Mouse (Mus musculus): ENCODE measurements around the gene Tex48.

Tex48 gene

DNA sequence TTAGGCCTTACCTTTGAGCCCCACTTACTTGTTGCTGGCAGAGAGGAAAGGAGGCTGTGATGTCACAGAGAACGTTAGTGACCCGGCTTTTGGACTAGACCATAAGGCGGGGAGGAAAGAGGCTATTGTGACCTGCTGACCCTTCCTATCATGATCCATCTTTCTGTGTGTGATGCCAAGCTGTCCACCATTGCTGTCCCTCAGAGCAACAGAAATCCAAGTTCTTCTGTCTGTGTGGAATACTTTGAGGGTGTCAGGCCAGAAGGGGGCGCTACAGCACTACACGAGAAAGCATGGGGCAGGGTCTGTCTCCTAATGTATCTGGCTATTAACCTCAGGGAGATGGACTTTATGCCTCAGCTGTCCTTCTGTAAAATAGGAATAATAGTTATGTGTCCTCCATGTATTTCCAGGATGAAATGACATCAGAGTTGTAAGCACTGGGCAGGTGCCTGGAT, at the start of gene Tex48:
Gene Tex48 (minus strand): TSS at position 51 of the 458 bp plus-strand sequence.
- DNase-seq (ENCODE audit: low read depth, low spot score) = peak; percentile 17

DNA sequence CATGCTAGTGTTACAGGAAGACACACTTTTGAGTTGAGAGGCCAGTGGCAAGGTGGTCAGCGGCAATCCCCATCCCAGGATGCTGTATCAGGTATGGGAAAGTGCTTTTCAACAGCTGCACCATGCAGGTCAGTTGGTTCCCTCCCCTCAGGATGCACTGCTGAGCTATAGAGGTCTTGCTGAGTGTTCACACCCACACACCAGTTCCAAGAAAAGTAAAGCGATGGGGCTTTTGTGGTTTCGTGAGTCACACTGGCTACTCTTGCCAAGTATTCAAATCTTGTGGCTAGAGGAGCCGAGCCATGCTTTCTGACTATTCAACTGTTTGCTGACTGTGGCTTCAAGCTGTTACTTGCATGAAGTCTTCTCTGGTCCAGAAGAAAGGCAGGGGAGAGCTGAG, 46.0 kb upstream of the Tex48 start:
- DNase-seq (ENCODE audit: low read depth, low spot score) = no peak

DNA sequence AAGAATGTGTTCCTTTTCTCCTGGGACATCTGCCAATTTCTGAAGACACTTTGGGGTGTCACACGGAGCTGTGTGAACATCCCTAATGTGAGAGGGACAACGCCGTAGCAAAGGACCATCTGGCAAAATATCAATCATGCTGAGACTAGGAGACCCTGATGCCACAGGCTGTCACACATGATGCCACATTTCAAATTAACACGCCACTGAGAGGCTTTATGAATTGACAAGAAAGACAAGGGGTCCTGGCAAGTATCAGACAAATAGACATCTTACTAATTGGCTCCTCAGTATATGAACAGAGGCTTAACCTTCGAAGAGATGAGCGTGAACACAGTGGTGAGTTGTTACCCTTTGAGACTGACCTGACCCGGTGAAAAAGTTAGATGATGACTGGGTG, 43.5 kb upstream of the Tex48 start:
- no peak for DNase-seq (ENCODE audit: low read depth, low spot score)

DNA sequence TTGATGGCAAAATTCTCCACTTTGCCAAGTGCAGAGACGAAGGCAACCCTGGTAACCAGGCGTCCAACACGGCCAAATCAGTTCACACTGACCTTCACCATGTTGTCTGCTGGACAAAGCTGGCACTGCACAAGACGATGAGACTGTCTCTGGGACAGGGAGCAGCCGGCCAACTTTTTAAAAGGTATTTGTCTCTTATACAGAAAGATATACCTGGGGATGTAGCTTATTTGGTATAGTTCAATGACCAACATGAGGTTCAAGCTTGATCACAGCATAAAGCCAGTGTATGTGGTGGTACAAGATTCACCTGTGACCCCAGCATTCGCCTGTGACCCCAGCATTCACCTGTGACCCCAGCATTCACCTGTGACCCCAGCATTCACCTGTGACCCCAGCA, 41.1 kb upstream of the Tex48 start, which contains the start of gene Gm11214:
Gene Gm11214 (minus strand): TSS at position 101 of the 400 bp plus-strand sequence.
- no peak for DNase-seq (ENCODE audit: low read depth, low spot score)

DNA sequence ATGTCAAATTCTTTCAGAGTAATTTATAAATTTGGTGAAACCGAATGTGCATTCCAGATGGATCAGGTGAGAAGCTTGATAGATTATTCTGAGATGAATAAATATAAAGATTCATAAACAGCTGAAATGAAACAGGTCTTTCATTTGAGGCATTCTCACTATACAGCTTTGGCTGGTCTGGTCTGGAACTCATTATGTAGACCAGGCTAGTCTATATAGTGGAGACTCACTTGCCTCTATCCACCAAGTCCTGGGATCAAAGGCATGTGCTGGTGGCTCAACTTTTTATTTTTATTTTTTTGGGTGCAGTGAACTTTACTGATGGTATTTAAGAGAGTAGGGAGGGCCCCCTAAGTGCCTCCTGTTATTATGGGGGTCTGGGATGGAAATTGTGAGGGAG, 39.6 kb upstream of the Tex48 start:
- no peak for DNase-seq (ENCODE audit: low read depth, low spot score)

DNA sequence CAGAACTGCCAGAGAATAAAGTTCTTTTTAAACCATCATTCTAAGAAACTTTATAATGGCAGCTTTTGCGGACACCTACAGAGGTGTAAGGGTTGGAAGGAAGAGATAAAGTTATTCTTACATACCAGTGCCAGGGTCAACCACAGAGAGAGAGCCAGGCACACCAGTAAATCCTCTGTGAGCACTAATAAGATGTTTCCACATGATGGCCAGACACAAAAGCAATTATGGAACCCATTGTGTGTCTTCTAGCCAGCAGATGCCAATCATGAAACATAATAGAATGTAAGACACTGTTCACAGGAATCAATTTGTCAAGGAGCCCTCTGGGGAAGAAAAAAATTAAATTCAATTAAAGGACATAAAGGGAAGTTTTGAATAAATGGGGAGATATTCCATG, 39.2 kb upstream of the Tex48 start:
- DNase-seq (ENCODE audit: low read depth, low spot score) = no peak

DNA sequence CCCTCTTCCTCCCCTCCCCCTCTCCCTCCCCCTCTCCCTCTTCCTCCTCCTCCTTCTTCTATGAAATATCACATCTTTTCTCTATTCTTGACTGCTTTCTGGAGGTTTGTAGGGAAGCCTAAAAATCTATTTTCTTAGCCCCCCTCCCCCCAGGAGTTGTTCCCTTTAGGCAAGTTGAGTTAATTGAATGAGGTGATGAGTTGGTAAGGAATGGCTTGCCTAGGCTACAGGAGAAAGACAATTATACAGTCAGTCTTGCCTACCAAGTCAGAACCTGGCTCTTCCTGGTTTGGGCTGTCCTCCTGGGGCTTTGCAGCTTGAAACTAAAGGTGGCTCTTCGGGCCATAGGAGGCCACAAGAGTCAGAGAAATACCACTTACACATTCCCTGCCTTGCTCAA, 37.5 kb upstream of the Tex48 start:
- no peak for DNase-seq (ENCODE audit: low read depth, low spot score)

DNA sequence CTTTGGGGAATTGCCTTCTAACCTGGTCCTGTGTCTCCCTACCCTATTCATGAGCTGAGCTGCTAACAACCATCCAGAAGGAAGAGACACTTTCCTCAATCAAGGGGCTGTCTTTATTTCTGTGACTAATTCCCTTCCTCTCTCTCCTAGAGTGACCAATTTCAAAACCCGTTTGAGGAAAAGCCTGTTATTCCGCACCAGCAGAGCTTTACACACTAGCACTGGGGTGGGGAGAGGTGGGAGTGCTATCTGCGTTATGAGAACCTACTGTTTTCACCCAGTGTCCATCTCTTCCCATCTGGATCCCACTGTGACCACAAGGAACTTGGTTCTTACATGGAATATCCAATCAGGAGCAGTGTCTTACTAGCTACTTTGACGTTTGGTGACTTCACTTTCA, 36.9 kb upstream of the Tex48 start:
- no peak for DNase-seq (ENCODE audit: low read depth, low spot score)

DNA sequence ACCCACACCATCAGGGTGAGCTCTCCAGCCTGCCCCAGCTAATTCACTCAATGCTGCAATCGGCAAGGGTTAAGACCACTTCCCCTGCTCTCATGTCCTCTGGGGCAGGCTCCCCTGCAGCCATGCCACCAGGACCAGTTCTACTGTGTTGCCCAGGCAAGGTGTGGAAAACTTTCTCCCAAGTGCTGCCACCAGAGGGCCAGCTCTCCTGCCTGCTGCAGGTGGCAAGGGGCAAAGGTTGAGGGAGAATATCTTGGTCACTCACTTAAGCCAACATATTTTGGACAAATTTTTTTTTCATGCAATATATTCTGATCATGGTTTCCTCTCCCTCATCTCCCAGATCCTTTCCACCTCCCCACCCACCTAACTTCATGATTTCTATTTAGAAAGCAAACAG, 32.2 kb upstream of the Tex48 start:
- DNase-seq (ENCODE audit: low read depth, low spot score) = no peak

DNA sequence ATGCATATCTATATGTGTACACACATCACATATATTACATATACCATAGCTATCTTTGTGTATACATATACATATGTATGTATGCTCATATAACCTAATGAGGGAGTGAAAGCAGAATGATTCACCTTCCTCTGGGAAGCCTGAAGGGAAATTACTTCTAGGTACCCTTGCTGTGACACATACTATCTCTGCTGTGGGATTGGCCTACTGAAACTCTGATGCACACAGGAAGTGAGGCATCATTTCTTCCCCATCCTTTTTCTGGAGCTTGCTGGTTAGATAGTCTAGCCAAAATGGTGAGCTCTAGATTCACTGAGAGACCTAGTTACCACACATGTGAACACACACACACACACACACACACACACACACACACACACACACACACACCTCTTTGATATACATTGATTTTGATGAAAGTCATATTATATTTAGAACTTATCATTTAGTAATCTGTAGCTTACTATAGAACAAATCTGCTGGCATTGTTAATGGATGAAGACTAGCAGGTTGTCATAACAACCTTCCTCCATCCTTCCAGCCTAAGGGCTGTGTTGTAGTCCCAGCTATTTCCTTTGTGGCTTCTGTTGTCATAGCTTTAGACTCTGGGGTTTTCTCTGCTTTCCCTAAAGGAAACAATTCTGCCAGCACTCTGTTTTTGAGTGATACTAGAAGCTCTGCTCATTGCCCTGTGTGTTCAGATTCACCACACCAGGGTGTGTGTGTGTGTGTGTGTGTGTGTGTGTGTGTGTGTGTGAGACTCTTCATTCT, 21.9 kb upstream of the Tex48 start:
- DNase-seq (ENCODE audit: low read depth, low spot score) = no peak

DNA sequence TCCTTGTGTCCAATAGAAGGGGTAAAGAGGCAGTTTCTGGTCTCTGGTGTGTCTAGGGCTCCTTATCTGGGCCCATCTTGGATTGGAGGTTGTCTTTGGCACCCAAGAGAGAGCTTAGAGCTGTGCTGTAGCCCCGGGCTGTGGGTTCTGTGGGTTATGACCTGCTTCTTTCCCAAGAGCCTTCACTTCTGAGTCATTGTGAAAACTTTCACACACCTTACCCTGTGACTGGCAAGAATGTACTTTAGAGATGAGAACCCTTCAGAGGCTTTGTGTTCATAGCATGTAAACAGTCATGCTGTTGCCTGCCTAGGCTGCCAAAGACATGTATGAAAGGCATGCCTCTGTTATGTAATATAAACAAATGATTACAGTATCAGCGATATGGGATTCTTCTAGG, 17.6 kb upstream of the Tex48 start:
- no peak for DNase-seq (ENCODE audit: low read depth, low spot score)

DNA sequence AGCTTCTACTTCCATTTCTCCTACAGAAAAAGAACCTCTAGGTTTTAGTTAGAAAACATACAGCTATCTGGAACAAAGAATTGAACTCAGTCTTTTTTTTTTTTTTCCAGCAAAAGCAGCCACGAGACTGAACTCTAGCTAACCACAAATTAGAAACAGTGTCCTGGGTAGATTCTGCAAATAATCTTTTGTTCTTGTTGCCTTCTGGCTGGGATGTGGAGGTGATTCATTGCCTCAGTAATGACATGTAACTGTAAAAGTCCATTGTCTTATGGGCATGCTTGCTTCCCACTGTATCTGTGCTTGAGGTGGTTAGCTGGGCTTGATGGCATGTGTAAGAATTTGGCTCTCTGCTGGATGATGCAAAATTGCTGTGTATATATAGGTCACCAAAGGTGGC, 16.4 kb upstream of the Tex48 start:
- DNase-seq (ENCODE audit: low read depth, low spot score) = no peak

DNA sequence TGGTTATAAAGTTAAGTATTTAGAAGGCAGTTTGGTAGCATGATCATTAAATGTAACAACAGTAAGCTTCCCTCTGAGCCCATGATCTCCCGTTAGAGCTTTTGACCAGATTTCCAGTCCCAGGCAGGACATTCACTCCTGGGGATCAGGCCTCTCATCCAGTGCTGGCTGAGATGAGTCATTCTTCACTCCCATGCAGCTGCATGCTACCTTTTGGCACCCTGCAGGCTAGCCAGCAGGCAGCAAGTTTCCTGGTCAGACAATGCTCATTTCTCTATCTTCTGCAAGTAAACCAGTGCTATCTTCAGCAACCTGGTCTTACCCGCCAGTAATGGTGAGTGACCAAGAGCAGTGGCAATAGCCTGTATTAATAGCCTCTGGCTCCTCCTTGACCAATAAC, 11.0 kb upstream of the Tex48 start:
- DNase-seq (ENCODE audit: low read depth, low spot score) = no peak

DNA sequence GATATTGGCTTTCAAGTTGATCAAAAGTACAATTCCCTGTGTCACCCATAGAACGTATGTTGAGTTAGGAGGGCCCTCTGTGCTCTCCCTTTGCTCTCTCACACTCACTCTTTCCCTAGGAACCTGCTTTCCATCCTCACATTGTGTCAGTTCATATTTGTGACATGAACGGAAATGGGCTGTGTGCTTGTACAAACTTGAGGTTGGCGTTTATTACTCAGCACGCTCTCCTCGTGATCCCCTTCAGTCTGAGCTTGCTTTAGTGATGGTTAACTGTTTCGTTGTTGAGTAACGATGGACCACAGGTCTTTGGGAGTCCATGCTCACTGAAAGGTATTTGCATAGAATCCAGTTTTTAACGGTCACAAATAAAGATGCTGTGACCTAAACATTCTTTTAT, 4.9 kb upstream of the Tex48 start:
- DNase-seq (ENCODE audit: low read depth, low spot score) = no peak

DNA sequence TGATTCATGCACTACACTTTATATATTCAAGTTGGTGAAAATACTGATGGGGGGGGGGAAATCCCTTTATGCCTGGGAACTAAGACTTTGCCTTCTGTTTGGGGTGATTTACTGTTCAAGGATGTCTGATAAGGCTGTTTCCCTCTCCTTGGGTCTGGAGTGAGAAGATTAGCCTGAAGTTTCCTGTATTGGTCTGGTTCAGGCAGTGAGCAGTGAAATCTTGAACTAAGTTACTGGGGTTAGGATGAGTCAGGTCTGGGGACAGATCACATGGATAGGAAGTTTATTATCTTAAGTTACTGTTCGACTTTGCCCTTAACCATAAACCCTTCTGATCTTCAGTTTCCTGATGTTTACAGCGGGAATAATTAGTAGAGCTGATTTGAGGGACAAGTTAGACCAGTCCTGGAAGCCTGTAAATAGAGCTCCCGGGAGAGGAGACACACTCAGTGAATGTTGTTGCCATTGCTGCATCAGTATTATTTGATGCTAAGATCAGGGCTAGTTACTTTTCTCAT, 3.4 kb upstream of the Tex48 start:
- DNase-seq (ENCODE audit: low read depth, low spot score) = no peak

DNA sequence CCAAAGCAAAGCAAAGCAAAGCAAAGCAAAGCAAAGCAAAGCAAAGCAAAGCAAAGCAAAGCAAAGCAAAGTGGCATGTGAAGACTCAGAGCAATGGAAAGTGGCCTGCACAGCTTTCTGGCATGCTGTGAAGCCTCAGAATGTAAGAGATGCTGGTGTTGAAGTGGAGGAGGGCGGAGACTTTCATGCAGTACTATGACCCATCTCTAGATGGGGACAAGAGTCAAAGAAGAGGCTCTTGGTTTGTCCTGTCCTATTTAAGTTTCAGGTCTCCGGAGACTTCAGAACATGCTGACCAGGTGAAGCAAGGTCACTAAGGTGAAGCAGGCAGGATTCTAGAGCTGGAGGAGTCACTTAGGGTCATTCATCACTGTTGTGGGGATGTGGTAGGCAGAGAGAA, 367 bp downstream of the Tex48 start:
- DNase-seq (ENCODE audit: low read depth, low spot score) = no peak

DNA sequence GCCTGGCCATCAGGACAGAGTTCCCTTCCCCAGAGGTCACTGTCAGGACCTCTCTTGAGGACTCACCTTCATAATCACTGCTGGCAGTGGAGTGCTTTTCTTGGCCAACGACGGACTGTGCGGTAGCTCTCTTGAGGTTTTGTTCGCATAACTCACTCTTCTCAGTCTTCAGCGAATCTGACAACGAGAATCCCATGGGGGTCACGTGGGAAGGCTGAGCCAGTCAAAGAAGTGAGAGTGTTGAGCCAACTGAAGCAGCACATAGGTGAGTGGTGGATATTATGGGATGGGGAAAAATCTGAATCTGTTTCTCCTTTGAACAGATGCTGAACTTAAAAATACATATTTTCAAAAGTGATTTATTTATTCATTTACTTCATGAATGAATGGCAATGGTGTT, 13.8 kb downstream of the Tex48 start:
- DNase-seq (ENCODE audit: low read depth, low spot score) = no peak

DNA sequence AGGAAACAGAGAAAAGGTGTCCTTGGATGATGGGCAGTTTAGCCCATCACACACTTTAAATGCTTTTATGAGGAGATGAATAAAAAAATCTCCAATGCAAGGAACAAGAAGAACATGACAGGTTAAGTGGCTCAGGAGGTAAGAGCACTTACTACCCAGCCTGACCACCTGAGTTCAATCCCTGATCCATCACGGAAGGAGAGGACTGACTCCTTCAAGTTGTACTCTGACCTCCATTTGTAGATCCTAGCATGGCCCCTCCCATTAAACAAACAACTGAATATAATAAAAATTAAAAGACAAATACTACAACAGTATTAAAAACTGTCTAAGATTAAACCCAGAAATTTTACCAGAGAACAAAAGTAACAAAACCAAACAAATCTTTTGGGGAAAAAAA, 16.3 kb downstream of the Tex48 start:
- DNase-seq (ENCODE audit: low read depth, low spot score) = no peak

DNA sequence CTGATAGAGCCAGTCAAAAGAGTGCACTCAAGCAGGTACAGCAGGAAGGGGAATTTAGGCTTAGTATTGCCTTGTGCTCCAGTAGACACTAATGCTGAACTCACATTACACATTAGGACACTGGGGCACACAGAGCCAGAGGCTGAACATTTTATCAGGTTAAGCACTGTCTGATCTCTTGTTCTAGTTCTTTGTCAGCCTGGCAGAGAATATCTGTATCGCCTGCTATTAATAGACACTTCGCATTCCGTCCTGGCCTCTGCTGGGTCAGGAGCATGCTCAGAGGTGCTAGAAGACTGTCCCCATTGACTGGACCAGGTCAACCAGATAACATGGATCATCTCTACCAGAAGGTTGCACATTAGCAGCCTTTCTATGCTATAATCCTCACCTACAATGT, 16.7 kb downstream of the Tex48 start:
- DNase-seq (ENCODE audit: low read depth, low spot score) = no peak

DNA sequence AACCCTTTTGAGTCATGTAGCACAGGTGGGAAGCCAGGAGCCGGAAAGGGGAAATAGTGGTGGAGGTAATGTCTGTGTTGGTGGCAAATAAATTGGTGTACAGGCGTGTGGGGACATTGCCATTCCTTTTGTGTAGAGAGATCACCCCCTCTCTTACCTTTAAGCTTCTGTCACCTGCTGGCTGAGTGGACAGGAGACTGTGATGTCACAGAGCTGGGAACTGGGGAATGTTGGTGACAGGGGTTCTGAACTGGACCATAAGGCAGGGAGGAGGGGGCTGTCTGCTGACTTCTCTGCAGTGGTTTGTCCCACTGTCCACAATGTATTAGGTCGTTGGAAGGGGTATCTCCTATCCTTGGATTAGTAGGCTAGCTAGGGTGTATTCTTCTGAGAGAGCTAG, 17.3 kb downstream of the Tex48 start, which contains the start of gene Gm11213:
Gene Gm11213 (minus strand): TSS at position 317 of the 400 bp plus-strand sequence.
- no peak for DNase-seq (ENCODE audit: low read depth, low spot score)

DNA sequence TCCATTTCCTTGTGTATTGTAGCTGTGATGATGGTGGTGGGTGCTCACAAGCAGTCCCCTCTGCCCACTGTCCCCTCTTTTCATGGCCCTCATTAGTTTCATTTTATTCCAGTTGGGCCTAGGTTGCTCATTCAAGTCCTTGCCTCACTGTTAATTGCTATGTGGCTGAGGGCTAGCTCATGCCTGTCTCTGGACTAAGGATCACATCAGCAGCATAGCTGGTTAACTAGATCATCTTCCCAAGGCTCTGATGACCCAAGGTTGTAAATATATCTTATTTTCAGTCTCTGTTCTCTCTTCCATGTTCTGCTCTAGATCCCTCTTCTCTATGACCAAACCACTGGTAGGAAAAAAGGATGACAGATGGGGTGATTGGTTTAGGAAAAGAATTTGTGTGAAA, 21.0 kb downstream of the Tex48 start:
- no peak for DNase-seq (ENCODE audit: low read depth, low spot score)

DNA sequence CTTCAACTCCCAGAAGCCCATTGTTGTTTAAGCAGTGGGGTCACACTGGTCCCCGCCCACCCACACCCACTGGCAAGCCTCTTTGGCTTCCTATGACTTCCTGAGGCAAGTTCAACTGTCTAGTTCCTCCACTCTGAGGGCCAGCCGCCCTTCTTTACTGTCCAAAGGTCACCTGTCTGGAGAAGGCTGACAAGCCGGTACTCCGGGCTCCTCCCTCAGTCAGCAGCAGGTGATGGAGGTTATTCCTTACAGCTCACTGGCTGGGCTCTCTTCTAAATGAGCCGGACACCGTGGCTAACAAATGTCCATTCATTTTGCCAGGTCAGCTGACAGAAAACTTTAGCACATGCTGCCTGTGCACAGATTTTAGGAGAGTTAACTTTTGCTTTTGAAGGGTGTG, 21.4 kb downstream of the Tex48 start:
- no peak for DNase-seq (ENCODE audit: low read depth, low spot score)

DNA sequence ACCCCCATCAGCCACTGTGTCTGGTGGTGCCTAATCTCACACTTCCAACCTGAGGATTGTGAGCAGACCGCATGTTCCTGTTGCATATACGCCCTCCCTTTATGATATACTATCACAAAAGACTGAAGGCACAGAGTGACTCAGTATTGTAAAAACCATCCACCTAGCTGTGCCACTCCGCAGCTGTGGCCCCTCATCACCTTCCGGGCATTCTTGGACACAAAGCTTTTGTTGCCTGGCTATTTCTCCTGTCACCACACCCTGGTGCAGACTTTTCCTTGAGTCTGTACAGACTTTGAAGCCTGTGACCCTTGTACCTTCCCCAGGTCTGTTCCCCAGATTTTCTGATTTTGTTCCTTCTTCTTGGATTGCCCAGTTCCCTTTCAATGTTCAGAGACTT, 26.2 kb downstream of the Tex48 start:
- no peak for DNase-seq (ENCODE audit: low read depth, low spot score)

DNA sequence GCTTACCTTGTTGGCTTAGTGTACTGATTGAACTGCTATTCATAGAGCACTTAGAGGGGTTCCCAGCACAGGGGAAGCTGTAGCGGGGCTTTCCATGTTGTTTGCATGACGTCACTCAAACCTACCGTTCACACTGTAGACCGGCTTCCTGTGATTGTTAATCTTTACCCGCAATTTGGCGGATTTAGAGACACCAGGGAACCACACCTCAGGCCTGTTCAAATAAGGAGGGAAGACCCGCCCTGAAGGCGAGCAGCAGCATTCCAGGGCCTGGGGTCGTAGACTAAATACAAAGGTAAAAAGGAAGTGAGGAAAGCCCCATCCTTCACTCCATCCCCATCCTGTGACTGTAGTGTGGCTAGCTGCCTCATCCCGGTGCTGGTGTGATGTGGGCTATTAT, 27.0 kb downstream of the Tex48 start:
- no peak for DNase-seq (ENCODE audit: low read depth, low spot score)
